Mouse (Mus musculus) erythroblast, embryonic 14.5 days (primary cell): ENCODE results near the gene Ptpn7.

Experiments
- GATA1 ChIP-seq: IDR thresholded peaks from 2 replicates; pipeline ENCODE4 v1.6.1; 2012; ENCODE audit warnings: low read length, inconsistent platforms, mixed read lengths
- TAL1 ChIP-seq: IDR thresholded peaks from 3 replicates; pipeline ENCODE4 v1.6.1; 2012; ENCODE audit warnings: low read length, inconsistent platforms, mixed read lengths

DNA sequence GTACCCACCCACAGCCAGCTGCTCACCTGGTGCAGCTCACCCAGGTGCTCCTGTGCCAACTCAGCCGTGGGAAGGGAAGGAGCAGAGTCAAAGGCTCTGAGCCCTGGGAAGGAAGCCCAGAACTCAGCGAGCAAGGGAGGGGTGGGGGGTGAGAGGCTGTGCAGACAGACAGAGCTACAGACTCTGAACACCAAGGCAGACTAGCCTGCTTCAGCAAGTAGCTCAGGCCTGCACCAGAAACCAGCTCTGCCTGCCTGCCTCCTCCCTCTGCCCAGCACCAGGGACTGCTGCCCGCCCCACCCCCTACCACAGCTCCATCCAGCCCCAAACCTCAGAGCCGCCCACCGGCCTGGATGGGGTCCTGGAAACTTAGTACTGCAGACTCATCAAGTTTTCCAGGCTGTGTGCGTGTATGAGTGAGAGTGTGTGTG, 4.5 kb upstream of the Ptpn7 start:
- TF ChIP-seq TAL1 (no peak), GATA1 (no peak)
